Mouse (Mus musculus): Measurements from ENCODE around the gene Samm50. TPM values are rescaled to one million over a fixed set of nuclear protein-coding genes. Genes with fewer than 3 reads are reported as not detected.
A peak's percentile ranks its signal among the peaks of the same experiment; 100 is the strongest.

The Samm50 gene
- polyA plus RNA-seq, 1 experiment from 2014 or later, result 137 TPM

GRCm38 (mm10) chr15:84171166-84171565, 20.9 kb upstream of the Samm50 start:
- ATAC-seq (replicated peaks; ENCODE audit: low FRiP score), result no peak
- WGBS, result 81% methylated on average over 7 of the region's 7 CpGs

GRCm38 (mm10) chr15:84178733-84179132, 13.3 kb upstream of the Samm50 start:
- Histone ChIP-seq H3K36me3 (ENCODE audit: control insufficient read depth, insufficient read depth, low read length) (no peaks in the 10 kb centered on the region), H3K9me3 (ENCODE audit: control insufficient read depth, low read length) (no peaks in the 10 kb centered on the region), H3K4me2 (no peak overlapping the region), H3K27ac (ENCODE audit: low read depth, low read length) (no peak overlapping the region), H3K4me1 (replicated peaks; ENCODE audit: control insufficient read depth, insufficient read depth, low read length) (peaks cover 5% of the 10 kb centered on the region; the same call in 1 of the 2 replicates), H3K9ac (ENCODE audit: low read depth, low read length) (no peak overlapping the region), H3K4me3 (ENCODE audit: low read depth, low read length) (no peak overlapping the region), H3K27me3 (replicated peaks; ENCODE audit: control insufficient read depth, insufficient read depth, low read length) (peaks cover 5% of the 10 kb centered on the region; the same call in 1 of the 2 replicates)
- 86% methylated on average over 9 of the region's 9 CpGs for WGBS
- DNase-seq (ENCODE audit: low spot score) (no peak), ATAC-seq (replicated peaks; ENCODE audit: low FRiP score) (no peak)

More at GRCm38 (mm10) chr15:84171166-84171565, 20.9 kb upstream of the Samm50 start:
- H3K9ac ChIP-seq (ENCODE audit: low read depth, low read length), result no peak overlapping the region
- H3K4me1 ChIP-seq (replicated peaks; ENCODE audit: control insufficient read depth, insufficient read depth, low read length), result peaks cover 2% of the 10 kb centered on the region; the same call in 1 of the 2 replicates
- no peaks in the 10 kb centered on the region for H3K36me3 ChIP-seq (ENCODE audit: control insufficient read depth, insufficient read depth, low read length)
- DNase-seq (ENCODE audit: low spot score), result no peak
- no peaks in the 10 kb centered on the region for H3K9me3 ChIP-seq (ENCODE audit: control insufficient read depth, low read length)
- H3K27me3 ChIP-seq (replicated peaks; ENCODE audit: control insufficient read depth, insufficient read depth, low read length), result peaks cover 20% of the 10 kb centered on the region
- H3K27ac ChIP-seq (ENCODE audit: low read depth, low read length), result no peak overlapping the region
- no peak overlapping the region for H3K4me2 ChIP-seq
- no peak overlapping the region for H3K4me3 ChIP-seq (ENCODE audit: low read depth, low read length)

DNA sequence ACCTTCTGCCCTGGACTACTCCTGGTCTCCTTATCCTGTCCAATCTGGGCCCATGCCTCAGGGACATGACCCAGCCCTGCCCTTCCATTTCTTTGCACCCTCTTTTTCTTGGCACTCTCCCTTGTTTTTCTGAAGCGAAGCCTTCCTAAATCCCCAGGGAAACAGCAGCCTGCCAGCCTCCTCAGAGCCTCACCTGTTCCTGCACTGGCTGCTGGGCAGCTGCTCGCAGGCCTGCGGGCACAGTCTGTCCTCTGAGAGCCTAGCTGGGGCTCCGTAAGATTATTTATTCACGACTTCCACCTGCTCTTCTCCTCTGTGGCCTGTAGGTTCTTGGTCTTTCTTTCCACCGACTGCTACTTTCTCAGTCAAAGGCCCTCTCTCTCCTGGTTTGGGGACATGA, 10.0 kb upstream of the Samm50 start:
- Histone ChIP-seq H3K4me2 (no peak overlapping the region), H3K27ac (ENCODE audit: low read depth, low read length) (no peak overlapping the region), H3K9ac (ENCODE audit: low read depth, low read length) (no peak overlapping the region), H3K9me3 (ENCODE audit: control insufficient read depth, low read length) (no peaks in the 10 kb centered on the region), H3K4me3 (ENCODE audit: low read depth, low read length) (no peak overlapping the region), H3K27me3 (replicated peaks; ENCODE audit: control insufficient read depth, insufficient read depth, low read length) (peaks cover 5% of the 10 kb centered on the region; the same call in 1 of the 2 replicates), H3K36me3 (ENCODE audit: control insufficient read depth, insufficient read depth, low read length) (no peaks in the 10 kb centered on the region), H3K4me1 (replicated peaks; ENCODE audit: control insufficient read depth, insufficient read depth, low read length) (peaks cover 6% of the 10 kb centered on the region; the same call in 1 of the 2 replicates)
- 65% methylated on average over 6 of the region's 6 CpGs for WGBS
- ATAC-seq (replicated peaks; ENCODE audit: low FRiP score) (no peak), DNase-seq (ENCODE audit: low spot score) (no peak)

GRCm38 (mm10) chr15:84183967-84184366, 8.1 kb upstream of the Samm50 start:
- no peak overlapping the region for H3K27ac ChIP-seq (ENCODE audit: low read depth, low read length)
- H3K4me3 ChIP-seq (ENCODE audit: low read depth, low read length), result no peak overlapping the region
- 19% methylated on average over 1 of the region's 1 CpGs for WGBS
- ATAC-seq (replicated peaks; ENCODE audit: low FRiP score) (peak; percentile 53), DNase-seq (ENCODE audit: low spot score) (peak; percentile 43)
- H3K4me2 ChIP-seq, result 0 out of 2 replicates have a peak overlapping the region, but pooled peaks have one; percentile 14
- no peaks in the 10 kb centered on the region for H3K9me3 ChIP-seq (ENCODE audit: control insufficient read depth, low read length)
- peaks cover 6% of the 10 kb centered on the region; the same call in 1 of the 2 replicates for H3K4me1 ChIP-seq (replicated peaks; ENCODE audit: control insufficient read depth, insufficient read depth, low read length)
- H3K36me3 ChIP-seq (ENCODE audit: control insufficient read depth, insufficient read depth, low read length), result no peaks in the 10 kb centered on the region
- H3K9ac ChIP-seq (ENCODE audit: low read depth, low read length), result no peak overlapping the region
- peaks cover 5% of the 10 kb centered on the region; the same call in 1 of the 2 replicates for H3K27me3 ChIP-seq (replicated peaks; ENCODE audit: control insufficient read depth, insufficient read depth, low read length)

- ATAC-seq (replicated peaks; ENCODE audit: low FRiP score), result no peak
- no peak for DNase-seq (ENCODE audit: low spot score)
- WGBS, result 65% methylated on average over 4 of the region's 4 CpGs
These were observed 5.8 kb upstream of the Samm50 start for GRCm38 (mm10) chr15:84186196-84186595.

GRCm38 (mm10) chr15:84188887-84189530, 3.0 kb upstream of the Samm50 start:
- no peak overlapping the region for H3K4me3 ChIP-seq (ENCODE audit: low read depth, low read length)
- H3K27me3 ChIP-seq (replicated peaks; ENCODE audit: control insufficient read depth, insufficient read depth, low read length), result no peaks in the 10 kb centered on the region
- H3K27ac ChIP-seq (ENCODE audit: low read depth, low read length), result no peak overlapping the region
- H3K4me1 ChIP-seq (replicated peaks; ENCODE audit: control insufficient read depth, insufficient read depth, low read length), result peaks cover 13% of the 10 kb centered on the region
- 60% methylated on average over 2 of the region's 2 CpGs for WGBS
- H3K9me3 ChIP-seq (ENCODE audit: control insufficient read depth, low read length), result no peaks in the 10 kb centered on the region
- no peak overlapping the region for H3K4me2 ChIP-seq
- no peak overlapping the region for H3K9ac ChIP-seq (ENCODE audit: low read depth, low read length)
- DNase-seq (ENCODE audit: low spot score) (no peak), ATAC-seq (replicated peaks; ENCODE audit: low FRiP score) (no peak)
- H3K36me3 ChIP-seq (ENCODE audit: control insufficient read depth, insufficient read depth, low read length), result no peaks in the 10 kb centered on the region

More at GRCm38 (mm10) chr15:84186196-84186595, 5.8 kb upstream of the Samm50 start:
- H3K27ac ChIP-seq (ENCODE audit: low read depth, low read length), result no peak overlapping the region
- H3K9ac ChIP-seq (ENCODE audit: low read depth, low read length), result no peak overlapping the region
- H3K4me1 ChIP-seq (replicated peaks; ENCODE audit: control insufficient read depth, insufficient read depth, low read length), result peaks cover 9% of the 10 kb centered on the region; the same call in 1 of the 2 replicates
- peaks cover 5% of the 10 kb centered on the region; the same call in 1 of the 2 replicates for H3K27me3 ChIP-seq (replicated peaks; ENCODE audit: control insufficient read depth, insufficient read depth, low read length)
- no peaks in the 10 kb centered on the region for H3K36me3 ChIP-seq (ENCODE audit: control insufficient read depth, insufficient read depth, low read length)
- no peak overlapping the region for H3K4me3 ChIP-seq (ENCODE audit: low read depth, low read length)
- no peak overlapping the region for H3K4me2 ChIP-seq
- no peaks in the 10 kb centered on the region for H3K9me3 ChIP-seq (ENCODE audit: control insufficient read depth, low read length)

- no peak overlapping the region for H3K4me3 ChIP-seq (ENCODE audit: low read depth, low read length)
- no peaks in the 10 kb centered on the region for H3K27me3 ChIP-seq (replicated peaks; ENCODE audit: control insufficient read depth, insufficient read depth, low read length)
- no peak for ATAC-seq (replicated peaks; ENCODE audit: low FRiP score)
- H3K36me3 ChIP-seq (ENCODE audit: control insufficient read depth, insufficient read depth, low read length), result peaks cover 3% of the 10 kb centered on the region; the same call in 1 of the 2 replicates
- 45% methylated on average over 3 of the region's 3 CpGs for WGBS
- peaks cover 13% of the 10 kb centered on the region for H3K4me1 ChIP-seq (replicated peaks; ENCODE audit: control insufficient read depth, insufficient read depth, low read length)
- no peak overlapping the region for H3K27ac ChIP-seq (ENCODE audit: low read depth, low read length)
- no peak overlapping the region for H3K4me2 ChIP-seq
- no peak overlapping the region for H3K9ac ChIP-seq (ENCODE audit: low read depth, low read length)
- no peak for DNase-seq (ENCODE audit: low spot score)
- H3K9me3 ChIP-seq (ENCODE audit: control insufficient read depth, low read length), result no peaks in the 10 kb centered on the region
These were observed 2.2 kb upstream of the Samm50 start for GRCm38 (mm10) chr15:84189881-84190280.

- H3K9me3 ChIP-seq (ENCODE audit: control insufficient read depth, low read length), result no peaks in the 10 kb centered on the region
- WGBS, result 2% methylated on average over 9 of the region's 9 CpGs
- ATAC-seq (replicated peaks; ENCODE audit: low FRiP score) (no peak), DNase-seq (ENCODE audit: low spot score) (no peak)
- peaks cover 13% of the 10 kb centered on the region for H3K4me1 ChIP-seq (replicated peaks; ENCODE audit: control insufficient read depth, insufficient read depth, low read length)
- H3K36me3 ChIP-seq (ENCODE audit: control insufficient read depth, insufficient read depth, low read length), result peaks cover 6% of the 10 kb centered on the region
- peak overlapping the region; percentile 89 for H3K9ac ChIP-seq (ENCODE audit: low read depth, low read length)
- no peaks in the 10 kb centered on the region for H3K27me3 ChIP-seq (replicated peaks; ENCODE audit: control insufficient read depth, insufficient read depth, low read length)
- H3K27ac ChIP-seq (ENCODE audit: low read depth, low read length), result peak overlapping the region; percentile 97
- peak overlapping the region; percentile 96 for H3K4me3 ChIP-seq (ENCODE audit: low read depth, low read length)
- peak overlapping the region; percentile 61 for H3K4me2 ChIP-seq
These were observed 350 bp upstream of the Samm50 start for GRCm38 (mm10) chr15:84191724-84192057.

All from liver, embryonic 11.5 days (tissue).